Mouse (Mus musculus) embryonic facial prominence, embryonic 15.5 days (tissue): ENCODE data around the gene Gm49395. TPM values are rescaled to one million over a fixed set of nuclear protein-coding genes. Genes with fewer than 3 reads are reported as not detected.

ENCODE experiments used
- polyA plus RNA-seq: library from polyadenylated mRNA; unstranded; fragments of >200 nt; fragmentation: Nextera tagmentation; extraction: Ambion mirVana; gene quantifications from 2 replicates; pipeline ENCODE4 v1.2.1, GENCODE M21; 2015

The Gm49395 gene
- polyA plus RNA-seq, 1 experiment from 2014 or later: 5.0 TPM

Other genes starting within 250 kb of the Gm49395 start
- gene Itga2, start 169.8 kb downstream of the Gm49395 start, polyA plus RNA-seq: 3.4 and 3.5 TPM in 2 replicates
- gene Pelo, start 11.7 kb downstream of the Gm49395 start, polyA plus RNA-seq: 5.6 and 6.8 TPM in 2 replicates
- 8.1 TPM in 2 replicates for gene Itga1, start within 50 bp of the Gm49395 start, polyA plus RNA-seq